Mouse (Mus musculus) heart, adult 2 months (tissue): ENCODE data around the gene Lyrm9.
"Not testable (repeated sequence)": the region's sequence is repeated elsewhere in the genome, so short reads cannot be mapped to it uniquely, and the experiment has no call there.

ENCODE experiments used
- CTCF ChIP-seq: fragments of 200-600 bp; IDR thresholded peaks from 2 replicates; pipeline ENCODE4 v1.8.1; 2022; ENCODE audit warnings: antibody characterized with exemption, mild to moderate bottlenecking, moderate library complexity
- POLR2A ChIP-seq: fragments of 200-500 bp; IDR thresholded peaks from 2 replicates; pipeline ENCODE4 v1.6.1; 2011; ENCODE audit warnings: mild to moderate bottlenecking, low read depth, low read length, control low read depth; ENCODE audit not compliant: insufficient read depth

GRCm38 (mm10) chr11:78869205-78869604 lies 42.8 kb downstream of the Lyrm9 start:
- not testable (repeated sequence) for TF ChIP-seq POLR2A
- TF ChIP-seq CTCF: peak; percentile 18
